Mouse (Mus musculus): ENCODE data around the gene St8sia1.

DNA sequence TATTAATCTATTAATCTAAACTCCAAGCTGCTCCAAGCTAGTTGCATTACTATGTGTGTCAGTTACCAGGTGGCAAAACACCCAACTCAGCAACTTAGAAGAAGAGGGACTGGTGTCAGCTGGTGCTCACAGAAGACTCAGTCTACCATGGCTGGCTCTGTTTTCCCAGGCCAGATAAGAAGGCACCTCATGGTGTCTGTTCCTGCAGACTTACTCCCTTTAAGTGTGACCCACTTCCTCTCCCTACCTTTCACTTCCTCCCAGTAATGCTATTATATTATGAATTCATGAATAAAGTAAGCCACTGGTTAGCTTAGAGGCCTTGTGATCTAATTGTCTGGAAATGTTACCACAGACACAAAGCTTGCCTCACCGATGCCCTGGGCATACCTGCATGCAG lies 3.2 kb upstream of the St8sia1 start:
- TF ChIP-seq POLR2A (IDR thresholded peaks at IDR 0.05; ENCODE audit: control insufficient read depth, low read depth, low read length) = no peak
- TF ChIP-seq CTCF (IDR thresholded peaks at IDR 0.05; ENCODE audit: control insufficient read depth, insufficient read depth, insufficient replicate concordance, low read depth, low read length) = no peak
